Mouse (Mus musculus): Measurements from ENCODE around the gene Diaph3. TPM values are rescaled to one million over a fixed set of nuclear protein-coding genes. Genes with fewer than 3 reads are reported as not detected.

The Diaph3 gene
- polyA plus RNA-seq, 1 experiment from 2014 or later = 12.1 TPM

DNA sequence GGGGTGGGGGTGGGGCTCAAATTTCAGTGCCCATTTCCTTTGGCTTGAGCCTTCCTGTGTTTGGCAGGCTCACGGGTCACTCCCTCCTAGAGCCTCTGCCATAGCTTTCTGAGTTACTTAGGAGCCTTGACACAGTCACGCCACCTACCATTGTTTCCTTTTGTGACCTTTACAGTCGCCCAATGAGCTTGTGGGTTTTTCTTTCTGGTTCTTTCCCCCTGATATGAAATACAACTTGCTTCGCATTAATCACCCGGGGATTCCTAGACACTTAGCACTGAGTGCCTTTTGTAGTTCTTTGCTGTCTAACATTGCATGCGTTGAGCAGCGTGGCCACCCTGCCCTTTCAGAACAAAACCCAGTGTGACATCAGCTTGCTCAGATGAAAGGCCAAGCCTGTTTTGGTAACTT is 498.2 kb downstream of the Diaph3 start:
- no peaks in the 10 kb centered on the region for H3K36me3 ChIP-seq
- H3K4me3 ChIP-seq = no peak overlapping the region
- WGBS = 67% methylated on average over 7 of the region's 7 CpGs
- H3K4me1 ChIP-seq = peaks cover 32% of the 10 kb centered on the region
- 0 out of 2 replicates have a peak overlapping the region, but pooled peaks have one; percentile 30 for H3K27ac ChIP-seq (replicated peaks)
- no peaks in the 10 kb centered on the region for H3K27me3 ChIP-seq (ENCODE audit: low read depth, poor library complexity, severe bottlenecking)
- no peak for DNase-seq (ENCODE audit: low spot score)
- H3K9me3 ChIP-seq (replicated peaks) = no peaks in the 10 kb centered on the region

DNA sequence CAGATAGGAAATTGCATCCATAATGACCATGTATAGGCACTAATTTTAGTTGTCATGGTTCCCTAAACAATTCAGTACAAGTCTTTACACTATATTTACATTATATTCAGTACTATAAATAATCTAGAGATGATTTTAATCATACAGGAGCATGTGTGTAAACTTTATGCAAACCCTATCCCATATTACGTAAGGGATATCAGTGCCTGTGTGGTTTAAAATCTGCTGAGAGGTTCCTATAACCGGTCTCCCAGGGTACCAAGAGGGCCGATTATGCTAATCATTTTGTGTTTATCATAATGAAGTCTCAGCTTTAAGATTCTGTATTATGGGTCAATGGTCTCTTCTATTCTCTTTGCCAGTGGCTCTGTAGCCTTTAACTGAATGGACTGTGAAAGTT is 499.2 kb downstream of the Diaph3 start:
- no peaks in the 10 kb centered on the region for H3K27me3 ChIP-seq (ENCODE audit: low read depth, poor library complexity, severe bottlenecking)
- peaks cover 32% of the 10 kb centered on the region for H3K4me1 ChIP-seq
- no peaks in the 10 kb centered on the region for H3K9me3 ChIP-seq (replicated peaks)
- 94% methylated on average over 3 of the region's 3 CpGs for WGBS
- H3K27ac ChIP-seq (replicated peaks) = no peak overlapping the region
- no peak for DNase-seq (ENCODE audit: low spot score)
- H3K4me3 ChIP-seq = no peak overlapping the region
- H3K36me3 ChIP-seq = no peaks in the 10 kb centered on the region

DNA sequence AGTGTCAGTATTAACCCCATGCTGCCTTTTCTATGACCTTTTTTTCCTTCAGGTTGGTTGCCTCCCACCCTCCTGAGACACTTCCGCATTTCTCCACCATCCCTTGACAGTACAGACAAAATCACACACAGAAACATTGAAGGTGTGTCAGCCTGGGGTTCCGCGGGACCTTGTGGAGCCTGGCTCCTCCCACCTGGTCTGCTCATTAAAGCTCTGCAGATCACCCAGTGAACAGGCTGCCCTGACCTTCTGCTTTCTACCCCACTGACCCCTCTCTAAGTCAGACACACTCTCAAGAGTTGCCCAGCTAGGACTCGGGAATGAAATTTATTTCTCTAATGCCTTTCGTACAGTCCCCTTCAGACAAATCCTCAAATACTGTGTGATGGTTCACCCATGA is 500.9 kb downstream of the Diaph3 start:
- 55% methylated on average over 5 of the region's 5 CpGs for WGBS
- Histone ChIP-seq H3K4me3 (no peak overlapping the region), H3K4me1 (peaks cover 34% of the 10 kb centered on the region), H3K27ac (replicated peaks) (no peak overlapping the region), H3K27me3 (ENCODE audit: low read depth, poor library complexity, severe bottlenecking) (no peaks in the 10 kb centered on the region), H3K36me3 (no peaks in the 10 kb centered on the region), H3K9me3 (replicated peaks) (no peaks in the 10 kb centered on the region)
- no peak for DNase-seq (ENCODE audit: low spot score)

DNA sequence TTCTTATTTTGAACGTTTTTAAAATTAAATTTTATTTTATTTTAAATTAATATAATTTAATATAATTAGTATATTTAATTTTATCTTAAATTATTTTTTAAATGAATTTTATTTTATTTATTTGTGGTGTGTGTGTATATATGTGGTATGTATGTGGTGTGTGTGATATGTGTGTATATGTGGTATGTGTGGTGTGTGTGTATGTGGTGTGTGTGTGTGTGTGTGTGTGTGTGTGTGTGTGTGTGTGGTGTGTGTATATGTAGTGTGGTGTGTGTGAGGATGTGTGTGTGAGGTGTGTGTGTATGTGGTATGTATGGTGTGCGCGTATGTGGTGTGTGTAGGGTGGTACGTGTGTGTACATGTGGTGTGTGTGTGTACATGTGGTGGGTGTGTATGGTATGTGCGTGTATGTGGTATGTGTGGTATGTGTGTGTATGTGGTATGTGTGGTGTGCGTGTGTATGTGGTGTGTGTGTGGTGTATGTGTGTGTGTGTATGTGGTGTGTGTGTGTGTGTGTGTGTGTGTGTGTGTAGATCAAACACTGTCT is 505.4 kb downstream of the Diaph3 start:
- Histone ChIP-seq H3K36me3 (no peaks in the 10 kb centered on the region), H3K27me3 (ENCODE audit: low read depth, poor library complexity, severe bottlenecking) (no peaks in the 10 kb centered on the region), H3K27ac (replicated peaks) (no peak overlapping the region), H3K4me1 (peaks cover 25% of the 10 kb centered on the region), H3K9me3 (replicated peaks) (no peaks in the 10 kb centered on the region), H3K4me3 (no peak overlapping the region)
- DNase-seq (ENCODE audit: low spot score) = no peak
- 25% methylated on average over 6 of the region's 6 CpGs for WGBS

DNA sequence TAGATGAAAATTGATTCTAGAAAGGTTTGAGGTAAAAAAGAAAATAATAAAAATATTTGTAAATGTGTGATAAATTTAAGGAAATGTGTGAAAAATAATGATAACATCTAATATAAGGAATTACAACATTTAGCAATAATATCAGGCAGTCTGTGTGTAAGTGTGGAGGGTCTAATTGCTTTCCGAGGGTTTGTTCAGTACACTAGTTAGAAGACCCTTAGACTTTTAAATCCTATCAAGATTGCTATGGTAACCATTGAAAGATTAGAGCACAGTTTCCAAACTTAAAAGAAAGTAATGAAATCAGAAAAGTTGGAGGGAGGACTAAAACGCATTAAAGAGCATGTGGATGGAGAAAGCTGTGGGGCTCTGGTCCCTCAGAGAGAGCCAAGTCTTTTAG is 506.0 kb downstream of the Diaph3 start:
- H3K4me3 ChIP-seq = no peak overlapping the region
- H3K27ac ChIP-seq (replicated peaks) = no peak overlapping the region
- peaks cover 19% of the 10 kb centered on the region for H3K4me1 ChIP-seq
- H3K9me3 ChIP-seq (replicated peaks) = no peaks in the 10 kb centered on the region
- no peak for DNase-seq (ENCODE audit: low spot score)
- 27% methylated on average over 2 of the region's 2 CpGs for WGBS
- no peaks in the 10 kb centered on the region for H3K36me3 ChIP-seq
- H3K27me3 ChIP-seq (ENCODE audit: low read depth, poor library complexity, severe bottlenecking) = no peaks in the 10 kb centered on the region

DNA sequence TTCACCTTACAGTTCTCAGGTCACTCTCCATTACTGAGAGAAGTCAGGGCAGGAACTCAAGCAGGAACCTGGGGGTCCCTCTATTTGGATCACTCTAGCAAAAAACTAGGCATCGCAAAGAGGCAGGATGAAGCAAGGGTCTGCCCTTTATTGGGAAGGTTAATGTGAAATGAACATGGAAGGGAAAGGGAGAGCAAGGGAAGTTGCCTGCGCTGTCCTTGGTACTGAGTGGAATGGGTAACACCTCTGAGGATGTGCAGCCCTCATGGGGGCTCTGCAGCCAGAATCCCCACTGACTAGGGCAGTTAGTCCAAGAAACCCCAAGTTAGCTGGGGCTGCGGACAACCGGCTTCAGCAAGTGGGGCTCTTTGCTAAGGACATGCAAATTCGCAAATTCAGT is 507.2 kb downstream of the Diaph3 start:
- no peak overlapping the region for H3K27ac ChIP-seq (replicated peaks)
- H3K9me3 ChIP-seq (replicated peaks) = no peaks in the 10 kb centered on the region
- no peak overlapping the region for H3K4me3 ChIP-seq
- H3K4me1 ChIP-seq = peaks cover 14% of the 10 kb centered on the region
- H3K27me3 ChIP-seq (ENCODE audit: low read depth, poor library complexity, severe bottlenecking) = no peaks in the 10 kb centered on the region
- H3K36me3 ChIP-seq = no peaks in the 10 kb centered on the region
- 50% methylated on average over 5 of the region's 5 CpGs for WGBS
- DNase-seq (ENCODE audit: low spot score) = peak; percentile 35

DNA sequence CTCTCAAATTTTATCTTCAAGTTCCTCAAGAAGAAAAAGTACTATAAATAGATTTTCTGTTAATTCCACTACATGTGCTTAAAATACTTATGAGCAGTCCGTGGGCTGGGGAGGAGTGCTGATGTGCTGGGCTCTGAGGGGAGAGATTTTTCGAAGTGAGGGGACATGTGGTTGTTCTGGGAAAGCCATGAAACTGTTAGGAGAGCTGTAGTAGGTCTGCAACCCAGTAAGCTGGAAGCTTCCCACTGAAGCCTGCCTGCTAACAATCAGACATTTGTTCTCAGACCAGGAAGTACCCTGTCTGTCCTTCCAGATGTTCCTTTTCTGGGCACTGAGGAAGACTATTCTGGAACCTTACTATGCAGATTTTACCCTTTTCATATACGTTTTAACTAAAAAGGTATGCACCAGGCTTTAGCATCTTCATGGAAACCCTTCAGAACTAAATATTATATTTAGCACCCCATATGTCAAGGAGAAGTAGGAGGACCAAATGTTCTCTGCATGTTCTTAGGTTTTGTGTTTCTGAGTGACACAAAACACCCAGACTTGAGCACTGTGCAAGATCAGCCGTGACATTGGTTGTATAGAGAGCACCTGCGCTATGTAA is 516.1 kb downstream of the Diaph3 start:
- DNase-seq (ENCODE audit: low spot score) = no peak
- WGBS = 90% methylated on average over 5 of the region's 5 CpGs
- Histone ChIP-seq H3K4me3 (no peak overlapping the region), H3K4me1 (no peaks in the 10 kb centered on the region), H3K9me3 (replicated peaks) (no peaks in the 10 kb centered on the region), H3K27ac (replicated peaks) (no peak overlapping the region), H3K27me3 (ENCODE audit: low read depth, poor library complexity, severe bottlenecking) (no peaks in the 10 kb centered on the region), H3K36me3 (no peaks in the 10 kb centered on the region)

DNA sequence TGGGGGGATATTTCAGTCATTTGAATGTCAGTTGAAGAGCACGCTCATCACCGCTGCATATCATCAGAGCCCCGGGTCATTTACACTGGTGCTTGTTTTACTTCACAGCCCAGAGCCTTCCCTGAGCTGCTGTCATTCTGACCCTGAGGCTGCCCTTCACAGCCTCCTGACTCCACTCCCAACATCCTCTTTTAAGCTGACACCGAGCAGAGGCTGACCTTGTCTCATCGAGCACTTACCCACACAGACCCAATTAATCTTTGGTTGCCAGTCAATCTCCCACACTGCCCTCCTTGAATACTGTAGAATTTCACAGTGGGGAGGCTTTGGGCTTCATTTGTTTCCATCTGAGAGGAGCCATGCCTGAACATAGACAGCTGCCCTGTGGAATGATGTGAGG is 521.4 kb downstream of the Diaph3 start:
- no peaks in the 10 kb centered on the region for H3K27me3 ChIP-seq (ENCODE audit: low read depth, poor library complexity, severe bottlenecking)
- H3K9me3 ChIP-seq (replicated peaks) = no peaks in the 10 kb centered on the region
- no peaks in the 10 kb centered on the region for H3K4me1 ChIP-seq
- WGBS = 77% methylated on average over 5 of the region's 5 CpGs
- no peak for DNase-seq (ENCODE audit: low spot score)
- no peak overlapping the region for H3K27ac ChIP-seq (replicated peaks)
- no peak overlapping the region for H3K4me3 ChIP-seq
- no peaks in the 10 kb centered on the region for H3K36me3 ChIP-seq

Small RNA genes lying within 50 kb of the gene (microRNA-seq; reads per million reads assigned to microRNA genes)
- gene Gm23438 = not detected

Measured in midbrain, embryonic 10.5 days (tissue).